Mouse (Mus musculus) bone marrow, adult 2 months (tissue): ENCODE data around the gene Rpap1. TPM values are rescaled to one million over a fixed set of nuclear protein-coding genes. Genes with fewer than 3 reads are reported as not detected.
"Not testable (repeated sequence)": the region's sequence is repeated elsewhere in the genome, so short reads cannot be mapped to it uniquely, and the experiment has no call there.

ENCODE experiments used
- H3K27ac ChIP-seq: fragments of 200-500 bp; 2 replicates; pipeline ENCODE4 v1.5.1; 2012; ENCODE audit warnings: low read depth, mild to moderate bottlenecking, control low read depth, inconsistent platforms, low read length; ENCODE audit not compliant: control insufficient read depth, poor library complexity, insufficient read depth
- H3K4me1 ChIP-seq: fragments of 200-500 bp; 2 replicates; pipeline ENCODE4 v1.6.1; 2011; ENCODE audit warnings: low read length; ENCODE audit not compliant: control insufficient read depth, insufficient read depth
- H3K4me3 ChIP-seq: fragments of 200-500 bp; replicated peaks from 2 replicates; pipeline ENCODE3; 2011; ENCODE audit warnings: mild to moderate bottlenecking, low read depth, low read length, control low read depth; ENCODE audit not compliant: control insufficient read depth
- CTCF ChIP-seq: fragments of 200-500 bp; IDR thresholded peaks from 2 replicates; pipeline ENCODE4 v1.5.1; 2011; ENCODE audit warnings: low read length, control low read depth; ENCODE audit not compliant: control insufficient read depth, insufficient read depth
- POLR2A ChIP-seq: fragments of 200-500 bp; IDR thresholded peaks from 2 replicates; pipeline ENCODE4 v1.6.1; 2011; ENCODE audit warnings: low read depth, mild to moderate bottlenecking, control low read depth, low read length, borderline replicate concordance; ENCODE audit not compliant: control insufficient read depth
- WGBS: fragments of 180-500 bp; shearing (Covaris S2); methylation state at CpG from one replicate; pipeline ENCODE4 v1.1.7; 2018; 5-methylcytosine and 5-hydroxymethylcytosine counted together
- polyA plus RNA-seq: library from polyadenylated mRNA; stranded (reverse); fragments of >200 nt; gene quantifications from 2 replicates; pipeline ENCODE4 v1.2.4, GENCODE M21; 2011; ENCODE audit warnings: low replicate concordance; ENCODE audit not compliant: missing spikeins, insufficient read depth, insufficient read length

The Rpap1 gene
- polyA plus RNA-seq, 1 experiment: 12.6 TPM

DNA sequence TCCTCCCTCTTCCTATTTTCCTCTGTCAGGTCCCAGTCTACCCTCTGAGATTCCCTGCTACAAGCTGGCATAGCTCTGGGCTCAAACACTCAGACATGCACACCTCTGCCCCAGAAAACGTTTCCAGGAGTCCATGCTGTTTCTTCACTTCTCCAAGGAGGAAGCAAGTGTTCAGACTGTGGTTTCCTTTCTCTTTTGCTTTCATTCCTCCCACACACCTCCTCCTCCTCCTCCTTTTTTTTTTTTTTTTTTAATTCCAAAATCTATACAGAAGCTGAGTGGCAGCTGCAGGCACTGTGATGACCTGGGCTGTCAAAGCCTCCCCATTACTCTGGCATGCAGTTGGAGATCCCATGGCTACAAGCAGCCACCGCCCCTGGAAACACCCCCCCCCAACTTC, 46.8 kb downstream of the Rpap1 start:
- no peak for TF ChIP-seq CTCF
- 5% methylated on average over 2 of the region's 2 CpGs for WGBS
- Histone ChIP-seq H3K4me3 (no peak overlapping the region), H3K27ac (no peak overlapping the region), H3K4me1 (no peaks in the 10 kb centered on the region; the same call in none of the 2 replicates)

DNA sequence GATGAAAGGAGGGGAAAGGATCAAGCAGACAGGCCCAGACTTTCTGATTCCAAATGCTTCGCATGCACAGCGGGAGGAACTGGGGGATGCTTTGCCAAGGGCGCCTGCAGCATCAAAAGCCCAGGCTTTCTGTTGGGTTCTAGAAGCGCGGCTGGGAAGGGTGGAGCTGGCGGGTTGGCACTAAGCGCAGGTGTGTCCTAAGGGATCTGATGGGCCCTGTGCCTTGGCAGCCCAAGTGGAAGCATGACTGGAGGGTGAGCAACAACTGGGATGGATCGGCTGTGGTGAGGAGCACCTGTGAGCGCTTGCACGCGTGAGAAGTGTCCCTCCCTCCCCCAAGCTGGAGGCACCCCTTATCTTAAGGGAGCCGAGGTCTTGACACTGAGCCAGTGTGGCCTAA, 50.2 kb downstream of the Rpap1 start:
- WGBS: 62% methylated on average over 12 of the region's 12 CpGs
- Histone ChIP-seq H3K4me1 (no peaks in the 10 kb centered on the region; the same call in 1 of the 2 replicates), H3K27ac (no peak overlapping the region), H3K4me3 (no peak overlapping the region)
- TF ChIP-seq CTCF (no peak), POLR2A (no peak)

DNA sequence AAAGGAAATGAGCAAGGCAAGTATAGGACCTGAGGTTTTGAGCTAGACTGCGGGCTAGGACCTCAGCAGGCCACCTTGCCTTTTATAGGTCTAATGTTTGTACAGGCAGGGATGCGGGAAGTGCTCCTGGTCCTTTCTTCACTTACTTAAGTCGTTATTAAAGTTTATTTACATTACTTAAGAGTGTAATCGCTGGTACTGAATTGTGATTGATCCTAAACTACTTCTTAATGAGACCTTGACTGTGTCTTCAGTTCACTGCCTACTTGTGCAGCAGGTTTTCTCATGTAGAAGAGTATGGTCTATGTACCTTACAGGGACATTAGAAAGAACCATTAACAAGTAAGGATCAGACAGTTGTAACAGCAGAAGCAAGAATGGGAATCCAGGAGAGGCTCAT, 56.6 kb downstream of the Rpap1 start:
- Histone ChIP-seq H3K4me1 (no peaks in the 10 kb centered on the region), H3K4me3 (no peak overlapping the region), H3K27ac (no peak overlapping the region)
- TF ChIP-seq CTCF (no peak), POLR2A (no peak)
- 88% methylated on average over 4 of the region's 4 CpGs for WGBS

DNA sequence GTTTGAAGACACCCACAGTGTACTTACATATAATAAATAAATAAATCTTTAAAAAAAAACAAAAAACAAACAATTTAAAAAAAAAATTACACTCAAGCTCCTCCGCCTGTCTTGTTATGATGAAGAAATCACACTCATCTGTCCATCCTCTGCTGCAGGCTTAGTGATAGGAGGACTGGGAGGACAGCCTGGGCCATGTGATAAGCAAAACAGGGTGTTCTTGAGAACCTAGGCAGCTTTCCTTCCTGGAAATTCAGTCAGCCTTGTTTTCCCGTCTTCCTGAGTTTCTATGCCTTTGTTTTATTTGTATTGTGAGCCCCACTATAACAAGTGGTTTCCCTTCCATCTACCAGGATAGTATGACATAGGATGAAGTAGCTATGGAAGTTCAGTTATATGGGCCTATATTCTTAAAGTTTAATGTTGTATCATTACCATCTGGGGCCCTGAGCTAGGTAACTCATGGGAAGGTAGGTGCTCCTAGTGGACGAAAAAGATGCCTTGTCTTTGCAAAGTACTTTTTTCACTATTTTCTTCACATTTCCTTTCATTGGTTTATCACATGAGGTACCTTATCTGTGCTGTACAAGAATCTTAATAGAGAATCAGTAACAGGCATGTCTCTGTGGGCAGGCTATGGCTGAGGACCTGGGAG, 59.4 kb downstream of the Rpap1 start:
- TF ChIP-seq POLR2A (no peak), CTCF (no peak)
- no peaks in the 10 kb centered on the region for H3K4me1 ChIP-seq
- H3K4me3 ChIP-seq: no peak overlapping the region
- 77% methylated on average over 3 of the region's 3 CpGs for WGBS
- H3K27ac ChIP-seq: no peak overlapping the region

DNA sequence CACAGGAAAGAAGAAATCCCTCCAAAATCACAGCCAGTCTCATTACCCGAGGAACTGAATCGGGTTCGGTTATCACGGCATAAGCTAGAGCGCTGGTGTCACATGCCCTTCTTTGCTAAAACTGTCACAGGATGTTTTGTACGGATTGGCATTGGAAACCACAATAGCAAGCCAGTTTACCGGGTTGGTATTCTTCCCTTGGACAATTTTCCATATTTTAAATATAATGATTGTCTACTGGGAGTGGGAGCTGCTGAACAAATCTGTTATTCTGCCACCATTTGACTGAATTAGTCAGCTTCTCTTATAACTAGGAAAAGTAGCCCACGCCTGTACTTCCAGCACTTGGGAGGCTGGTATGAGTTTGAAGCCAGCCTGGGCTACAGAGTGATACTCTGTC, 66.3 kb downstream of the Rpap1 start:
- Histone ChIP-seq H3K4me1 (no peaks in the 10 kb centered on the region), H3K4me3 (no peak overlapping the region), H3K27ac (no peak overlapping the region)
- 91% methylated on average over 8 of the region's 8 CpGs for WGBS
- TF ChIP-seq CTCF: no peak
- no peak for TF ChIP-seq POLR2A

DNA sequence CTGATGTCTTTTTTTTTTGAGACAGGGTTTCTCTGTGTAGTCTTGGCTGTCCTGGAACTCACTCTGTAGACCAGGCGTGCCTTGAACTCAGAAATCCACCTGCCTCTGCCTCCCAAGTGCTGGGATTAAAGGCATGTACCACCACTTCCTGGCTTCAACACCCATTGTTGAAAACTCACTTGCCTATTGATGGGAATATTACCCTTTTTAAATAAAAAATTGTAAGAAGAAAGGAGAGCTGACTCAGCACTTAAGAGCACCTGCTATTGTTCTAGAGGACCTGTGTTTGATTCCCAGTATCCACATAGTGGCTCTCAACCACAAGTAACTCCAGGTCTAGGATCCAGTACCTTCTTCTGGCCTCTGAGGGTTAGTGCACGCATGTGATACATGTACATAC, 71.5 kb downstream of the Rpap1 start:
- not testable (repeated sequence) for H3K27ac ChIP-seq, H3K4me3 ChIP-seq, H3K4me1 ChIP-seq
- 94% methylated on average over 2 of the region's 2 CpGs for WGBS

Other genes starting within 250 kb of the Rpap1 start
- gene Exd1, start 239.9 kb downstream of the Rpap1 start, polyA plus RNA-seq: 1.0 TPM in 1 of 2 replicates, not detected in the other
- 31.5 and 36.0 TPM in 2 replicates for gene Chp1, start 239.8 kb downstream of the Rpap1 start, polyA plus RNA-seq
- 62.0 and 65.0 TPM in 2 replicates for gene Nusap1, start 169.2 kb downstream of the Rpap1 start, polyA plus RNA-seq
- 13.0 and 22.2 TPM in 2 replicates for gene Oip5, start 169.1 kb downstream of the Rpap1 start, polyA plus RNA-seq
- gene Ndufaf1, start 124.7 kb downstream of the Rpap1 start, polyA plus RNA-seq: 5.3 and 7.8 TPM in 2 replicates
- 14.6 and 18.3 TPM in 2 replicates for gene Rtf1, start 112.5 kb downstream of the Rpap1 start, polyA plus RNA-seq
- not detected in 2 replicates for gene Itpka, start 45.2 kb downstream of the Rpap1 start, polyA plus RNA-seq
- 0.47 and 1.3 TPM in 2 replicates for gene Ltk, start 27.1 kb downstream of the Rpap1 start, polyA plus RNA-seq
- 0.75 and 4.2 TPM in 2 replicates for gene Tyro3, start 10.2 kb upstream of the Rpap1 start, polyA plus RNA-seq
- 11.3 and 22.1 TPM in 2 replicates for gene Mga, start 109.7 kb upstream of the Rpap1 start, polyA plus RNA-seq
- 2.1 and 6.6 TPM in 2 replicates for gene Mapkbp1, start 185.2 kb upstream of the Rpap1 start, polyA plus RNA-seq
- gene Jmjd7, start 239.9 kb upstream of the Rpap1 start, polyA plus RNA-seq: 4.7 and 13.0 TPM in 2 replicates
- gene Gm28042, start 240.0 kb upstream of the Rpap1 start, polyA plus RNA-seq: 0.70 and 1.5 TPM in 2 replicates
- 0.61 and 3.3 TPM in 2 replicates for gene Pla2g4b, start 245.9 kb upstream of the Rpap1 start, polyA plus RNA-seq